Mouse (Mus musculus): ENCODE data around the gene Traf7. TPM values are rescaled to one million over a fixed set of nuclear protein-coding genes. Genes with fewer than 3 reads are reported as not detected.

Gene Traf7
- polyA plus RNA-seq, 1 experiment from 2014 or later: 83.4 TPM

DNA sequence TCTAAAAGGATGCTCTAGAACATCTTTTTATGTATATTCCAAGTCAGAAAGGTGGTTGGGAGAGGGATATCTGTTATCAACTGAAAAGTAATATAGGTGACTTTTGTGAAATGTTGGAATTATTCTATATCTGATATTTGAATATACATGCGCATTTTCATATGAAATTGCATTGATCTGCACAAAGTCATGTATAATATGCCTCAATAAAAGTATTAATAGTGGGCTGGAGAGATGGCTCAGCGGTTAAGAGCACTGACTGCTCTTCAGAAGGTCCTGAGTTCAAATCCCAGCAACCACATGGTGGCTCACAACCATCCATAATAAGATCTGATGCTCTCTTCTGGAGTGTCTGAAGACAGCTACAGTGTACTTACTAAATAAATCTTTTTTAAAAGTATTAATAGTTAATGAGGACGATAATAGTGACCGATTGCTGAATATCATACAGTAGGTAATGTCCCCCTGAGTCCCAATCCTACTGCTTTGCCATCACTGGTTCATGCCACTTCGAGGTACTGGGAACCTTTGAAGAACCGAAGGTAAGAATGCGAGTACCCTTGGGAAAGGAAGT, 58.3 kb downstream of the Traf7 start:
- Histone ChIP-seq H3K4me3 (peak overlapping the region; percentile 84), H3K27ac (peak overlapping the region; percentile 57; the same call in 1 of the 2 replicates), H3K36me3 (peaks cover 10% of the 10 kb centered on the region), H3K4me2 (replicated peaks) (peak overlapping the region; percentile 100), H3K27me3 (replicated peaks) (no peaks in the 10 kb centered on the region), H3K9ac (peak overlapping the region; percentile 88; the same call in 1 of the 2 replicates), H3K9me3 (no peaks in the 10 kb centered on the region), H3K4me1 (peaks cover 36% of the 10 kb centered on the region)
- peak; percentile 4 for ATAC-seq (ENCODE audit: low FRiP score, low read depth)
- WGBS: 19% methylated on average over 7 of the region's 7 CpGs

DNA sequence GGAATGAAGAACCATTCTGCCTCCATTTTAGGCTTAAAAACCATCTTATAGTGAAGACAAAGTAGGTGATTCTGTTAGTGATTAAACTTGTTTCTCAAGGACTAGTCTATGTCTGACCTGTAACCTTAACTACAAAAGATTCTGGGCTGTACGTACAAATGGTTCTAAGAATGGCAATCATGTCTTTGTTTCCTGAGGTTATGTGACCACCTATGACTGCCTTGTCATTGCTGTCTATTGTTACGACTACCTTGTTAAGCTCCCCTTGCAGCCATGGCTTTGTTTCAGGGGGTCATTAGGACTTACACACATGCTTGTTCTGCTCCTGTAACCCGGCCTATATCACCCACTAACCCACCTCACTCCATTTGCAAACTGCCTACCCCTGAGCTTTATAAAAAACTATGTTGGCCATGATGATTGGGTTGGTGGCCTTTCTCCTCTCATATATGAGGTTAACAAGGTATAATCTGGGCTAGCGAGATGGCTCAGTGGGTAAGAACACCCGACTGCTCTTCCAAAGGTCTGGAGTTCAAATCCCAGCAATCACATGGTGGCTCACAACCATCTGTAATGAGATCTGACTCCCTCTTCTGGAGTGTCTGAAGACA, 59.0 kb downstream of the Traf7 start:
- 89% methylated on average over 5 of the region's 5 CpGs for WGBS
- Histone ChIP-seq H3K4me2 (replicated peaks) (no peak overlapping the region), H3K9me3 (no peaks in the 10 kb centered on the region), H3K4me1 (peaks cover 30% of the 10 kb centered on the region), H3K9ac (no peak overlapping the region), H3K27me3 (replicated peaks) (no peaks in the 10 kb centered on the region), H3K36me3 (peaks cover 3% of the 10 kb centered on the region), H3K27ac (no peak overlapping the region), H3K4me3 (no peak overlapping the region)
- ATAC-seq (ENCODE audit: low FRiP score, low read depth): no peak

DNA sequence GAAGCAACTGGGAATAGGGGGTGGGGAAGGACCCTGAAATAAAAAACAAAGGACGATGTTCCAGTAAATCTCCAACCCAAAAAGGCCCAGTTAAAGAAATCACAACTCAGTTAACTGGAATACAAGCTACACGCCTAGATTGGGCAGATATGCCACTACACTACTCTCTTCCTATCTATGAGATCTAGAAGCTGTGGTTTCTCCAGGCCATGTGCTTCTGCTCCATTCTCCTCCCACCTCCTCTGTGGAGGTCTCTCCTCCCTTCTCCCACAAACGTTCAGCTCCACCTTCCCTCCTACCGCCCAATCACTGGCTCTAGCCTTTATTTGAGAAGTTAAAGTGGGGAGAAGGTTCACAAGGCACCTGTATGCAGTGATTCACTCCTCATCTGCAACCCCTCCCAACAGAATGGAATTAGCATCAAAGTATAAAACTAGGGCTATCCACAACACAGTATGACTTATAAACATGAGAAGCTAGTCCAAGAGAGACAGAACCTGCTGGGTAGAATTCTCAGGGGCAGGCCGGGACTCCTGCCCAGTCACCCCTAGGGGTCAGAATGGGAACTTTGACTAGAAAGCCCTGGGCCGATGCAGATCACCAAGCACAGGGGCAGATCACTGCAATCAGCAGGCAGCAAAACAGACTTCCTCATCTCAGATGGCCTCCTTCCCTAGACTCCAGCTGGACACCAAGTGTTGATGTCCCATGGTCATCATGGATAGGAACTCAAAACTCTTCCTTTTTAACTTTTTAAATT, 64.2 kb downstream of the Traf7 start:
- Histone ChIP-seq H3K9me3 (no peaks in the 10 kb centered on the region), H3K4me3 (no peak overlapping the region), H3K27ac (no peak overlapping the region), H3K36me3 (no peaks in the 10 kb centered on the region), H3K4me2 (replicated peaks) (no peak overlapping the region), H3K9ac (no peak overlapping the region), H3K4me1 (no peaks in the 10 kb centered on the region), H3K27me3 (replicated peaks) (no peaks in the 10 kb centered on the region)
- 61% methylated on average over 6 of the region's 6 CpGs for WGBS
- ATAC-seq (ENCODE audit: low FRiP score, low read depth): no peak

DNA sequence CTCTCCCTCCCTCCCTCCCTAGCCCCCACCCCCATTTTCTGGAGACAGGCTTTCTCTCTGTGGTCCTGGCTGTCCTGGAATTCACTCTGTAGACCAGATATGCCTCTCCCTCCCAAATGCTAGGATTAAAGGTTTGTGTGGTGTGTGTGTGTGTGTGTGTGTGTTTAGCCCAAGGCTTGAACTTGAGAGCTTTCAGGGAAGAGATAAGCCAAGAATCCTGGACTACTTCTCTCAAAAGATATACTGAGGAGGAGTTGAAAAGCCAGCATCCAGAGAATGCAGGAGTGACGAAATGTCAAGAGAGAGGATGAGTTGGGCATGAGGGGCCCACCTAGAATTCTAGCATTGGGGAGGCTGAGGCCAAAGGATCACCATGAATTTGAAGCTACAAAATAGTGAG, 64.8 kb downstream of the Traf7 start:
- H3K9ac ChIP-seq: no peak overlapping the region
- H3K4me2 ChIP-seq (replicated peaks): no peak overlapping the region
- H3K27ac ChIP-seq: no peak overlapping the region
- no peaks in the 10 kb centered on the region for H3K36me3 ChIP-seq
- no peak overlapping the region for H3K4me3 ChIP-seq
- 81% methylated on average over 1 of the region's 1 CpGs for WGBS
- H3K9me3 ChIP-seq: no peaks in the 10 kb centered on the region
- no peaks in the 10 kb centered on the region for H3K4me1 ChIP-seq
- no peaks in the 10 kb centered on the region for H3K27me3 ChIP-seq (replicated peaks)
- ATAC-seq (ENCODE audit: low FRiP score, low read depth): no peak

DNA sequence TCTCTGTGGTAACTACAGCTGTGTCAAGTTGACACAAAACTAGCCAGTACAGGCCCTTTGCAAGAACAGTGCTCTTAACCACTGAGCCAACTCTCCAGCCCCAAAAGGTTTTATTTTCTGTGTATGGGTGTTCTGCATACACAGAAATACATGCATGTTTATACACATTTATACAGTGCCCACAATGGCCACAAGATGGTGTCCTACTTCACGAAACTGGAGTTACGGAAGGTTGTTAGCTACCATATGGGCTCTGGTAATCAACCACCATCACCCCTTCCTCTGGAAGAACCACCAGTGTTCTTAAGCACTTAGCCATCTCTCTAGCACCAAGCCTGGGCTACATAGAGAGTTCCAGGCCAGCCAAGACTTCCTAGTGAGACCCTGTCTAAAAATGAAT, 66.2 kb downstream of the Traf7 start:
- no peaks in the 10 kb centered on the region for H3K27me3 ChIP-seq (replicated peaks)
- H3K4me3 ChIP-seq: no peak overlapping the region
- H3K4me1 ChIP-seq: no peaks in the 10 kb centered on the region
- no peak overlapping the region for H3K27ac ChIP-seq
- no peak for ATAC-seq (ENCODE audit: low FRiP score, low read depth)
- H3K36me3 ChIP-seq: no peaks in the 10 kb centered on the region
- H3K9me3 ChIP-seq: no peaks in the 10 kb centered on the region
- H3K4me2 ChIP-seq (replicated peaks): no peak overlapping the region
- WGBS: 73% methylated on average over 2 of the region's 2 CpGs
- H3K9ac ChIP-seq: no peak overlapping the region

Other genes with a start within 250 kb of the Traf7 start
- 0.13 and 0.22 TPM in 2 replicates for gene Abca17, start 176.9 kb downstream of the Traf7 start, polyA plus RNA-seq (2016; fragmentation: Nextera tagmentation; extraction: Ambion mirVana)
- 22.9 and 25.8 TPM in 2 replicates for gene Abca3, start 176.0 kb downstream of the Traf7 start, polyA plus RNA-seq (2016; fragmentation: Nextera tagmentation; extraction: Ambion mirVana)
- gene Rnps1, start 113.4 kb downstream of the Traf7 start, polyA plus RNA-seq (2016; fragmentation: Nextera tagmentation; extraction: Ambion mirVana): 333 and 341 TPM in 2 replicates
- 58.0 and 67.9 TPM in 2 replicates for gene Eci1, start 101.3 kb downstream of the Traf7 start, polyA plus RNA-seq (2016; fragmentation: Nextera tagmentation; extraction: Ambion mirVana)
- 3.4 and 4.4 TPM in 2 replicates for gene Dnase1l2, start 84.8 kb downstream of the Traf7 start, polyA plus RNA-seq (2016; fragmentation: Nextera tagmentation; extraction: Ambion mirVana)
- 37.9 and 38.5 TPM in 2 replicates for gene E4f1, start 57.6 kb downstream of the Traf7 start, polyA plus RNA-seq (2016; fragmentation: Nextera tagmentation; extraction: Ambion mirVana)
- 58.6 and 62.7 TPM in 2 replicates for gene Pgp, start 57.5 kb downstream of the Traf7 start, polyA plus RNA-seq (2016; fragmentation: Nextera tagmentation; extraction: Ambion mirVana)
- gene Bricd5, start 54.1 kb downstream of the Traf7 start, polyA plus RNA-seq (2016; fragmentation: Nextera tagmentation; extraction: Ambion mirVana): 0.28 TPM in 2 replicates
- 33.8 and 34.9 TPM in 2 replicates for gene Mlst8, start 48.9 kb downstream of the Traf7 start, polyA plus RNA-seq (2016; fragmentation: Nextera tagmentation; extraction: Ambion mirVana)
- 23.2 and 25.4 TPM in 2 replicates for gene Caskin1, start 39.3 kb downstream of the Traf7 start, polyA plus RNA-seq (2016; fragmentation: Nextera tagmentation; extraction: Ambion mirVana)
- 1.6 and 2.2 TPM in 2 replicates for gene Rab26, start 6.3 kb upstream of the Traf7 start, polyA plus RNA-seq (2016; fragmentation: Nextera tagmentation; extraction: Ambion mirVana)
- gene Pkd1, start 21.9 kb upstream of the Traf7 start, polyA plus RNA-seq (2016; fragmentation: Nextera tagmentation; extraction: Ambion mirVana): 23.0 and 26.5 TPM in 2 replicates
- gene Tsc2, start 104.7 kb upstream of the Traf7 start, polyA plus RNA-seq (2016; fragmentation: Nextera tagmentation; extraction: Ambion mirVana): 66.5 and 75.0 TPM in 2 replicates
- gene Nthl1, start 104.7 kb upstream of the Traf7 start, polyA plus RNA-seq (2016; fragmentation: Nextera tagmentation; extraction: Ambion mirVana): 10.5 and 12.4 TPM in 2 replicates
- gene Slc9a3r2, start 122.4 kb upstream of the Traf7 start, polyA plus RNA-seq (2016; fragmentation: Nextera tagmentation; extraction: Ambion mirVana): 36.9 and 37.7 TPM in 2 replicates
- not detected in 2 replicates for gene Npw, start 130.5 kb upstream of the Traf7 start, polyA plus RNA-seq (2016; fragmentation: Nextera tagmentation; extraction: Ambion mirVana)
- 24.1 and 27.2 TPM in 2 replicates for gene Zfp598, start 141.7 kb upstream of the Traf7 start, polyA plus RNA-seq (2016; fragmentation: Nextera tagmentation; extraction: Ambion mirVana)
- 42.3 and 43.3 TPM in 2 replicates for gene Syngr3, start 162.0 kb upstream of the Traf7 start, polyA plus RNA-seq (2016; fragmentation: Nextera tagmentation; extraction: Ambion mirVana)
- 40.2 and 41.9 TPM in 2 replicates for gene Gfer, start 168.2 kb upstream of the Traf7 start, polyA plus RNA-seq (2016; fragmentation: Nextera tagmentation; extraction: Ambion mirVana)
- gene Noxo1, start 168.3 kb upstream of the Traf7 start, polyA plus RNA-seq (2016; fragmentation: Nextera tagmentation; extraction: Ambion mirVana): 2.4 and 3.0 TPM in 2 replicates
- 91.5 and 95.3 TPM in 2 replicates for gene Tbl3, start 179.7 kb upstream of the Traf7 start, polyA plus RNA-seq (2016; fragmentation: Nextera tagmentation; extraction: Ambion mirVana)
- gene Rnf151, start 190.1 kb upstream of the Traf7 start, polyA plus RNA-seq (2016; fragmentation: Nextera tagmentation; extraction: Ambion mirVana): not detected in 2 replicates
- 826 and 871 TPM in 2 replicates for gene Rps2, start 190.2 kb upstream of the Traf7 start, polyA plus RNA-seq (2016; fragmentation: Nextera tagmentation; extraction: Ambion mirVana)
- 230 and 240 TPM in 2 replicates for gene Ndufb10, start 196.5 kb upstream of the Traf7 start, polyA plus RNA-seq (2016; fragmentation: Nextera tagmentation; extraction: Ambion mirVana)
- not detected in 2 replicates for gene Rpl3l, start 199.9 kb upstream of the Traf7 start, polyA plus RNA-seq (2016; fragmentation: Nextera tagmentation; extraction: Ambion mirVana)
- gene Msrb1, start 208.7 kb upstream of the Traf7 start, polyA plus RNA-seq (2016; fragmentation: Nextera tagmentation; extraction: Ambion mirVana): 23.3 and 24.8 TPM in 2 replicates
- gene Hs3st6, start 225.1 kb upstream of the Traf7 start, polyA plus RNA-seq (2016; fragmentation: Nextera tagmentation; extraction: Ambion mirVana): 0.62 and 0.69 TPM in 2 replicates